Mouse (Mus musculus): ENCODE measurements at regions not wholly inside any gene's neighbourhood (a gene's known extent, or its start where the extent isn't known, plus 50 kb on each side); places are given as distances from the start of the nearest gene placed in this dataset.
"Not testable (repeated sequence)": the region's sequence is repeated elsewhere in the genome, so short reads cannot be mapped to it uniquely, and the experiment has no call there.

GRCm38 (mm10) chr13:83744981-83745555, 241.2 kb downstream of the Mef2c start:
- no peak for DNase-seq

- DNase-seq = no peak
These were observed 242.1 kb downstream of the Mef2c start for GRCm38 (mm10) chr13:83745961-83746360.

GRCm38 (mm10) chr13:83747671-83748070, 243.8 kb downstream of the Mef2c start:
- no peak for DNase-seq

- no peak for DNase-seq
These were observed 245.7 kb downstream of the Mef2c start for GRCm38 (mm10) chr13:83749376-83750150.

- no peak for DNase-seq
These were observed 246.6 kb downstream of the Mef2c start for GRCm38 (mm10) chr13:83750437-83750836.

GRCm38 (mm10) chr13:83760387-83761170, 256.7 kb downstream of the Mef2c start:
- DNase-seq = no peak

- no peak for DNase-seq
These were observed 258.6 kb downstream of the Mef2c start for GRCm38 (mm10) chr13:83762484-83762883.

- not testable (repeated sequence) for DNase-seq
These were observed 259.5 kb downstream of the Mef2c start for GRCm38 (mm10) chr13:83763288-83763687.

- DNase-seq = no peak
These were observed 281.8 kb downstream of the Mef2c start for GRCm38 (mm10) chr13:83785643-83786042.

- DNase-seq = no peak
These were observed 305.7 kb downstream of the Mef2c start for GRCm38 (mm10) chr13:83809535-83809934.

GRCm38 (mm10) chr13:83820291-83820690, 316.5 kb downstream of the Mef2c start:
- DNase-seq = no peak

- no peak for DNase-seq
These were observed 316.9 kb downstream of the Mef2c start for GRCm38 (mm10) chr13:83820721-83821120.

- no peak for DNase-seq
These were observed 321.1 kb downstream of the Mef2c start for GRCm38 (mm10) chr13:83824926-83825325.

- DNase-seq = no peak
These were observed 323.1 kb downstream of the Mef2c start for GRCm38 (mm10) chr13:83826841-83827463.

- DNase-seq = no peak
These were observed 356.0 kb upstream of the Tmem161b start for GRCm38 (mm10) chr13:83865932-83866685.

GRCm38 (mm10) chr13:83867211-83867610, 354.9 kb upstream of the Tmem161b start:
- no peak for DNase-seq

GRCm38 (mm10) chr13:83867831-83868473, 354.1 kb upstream of the Tmem161b start:
- no peak for DNase-seq

- DNase-seq = no peak
These were observed 353.2 kb upstream of the Tmem161b start for GRCm38 (mm10) chr13:83868922-83869321.

GRCm38 (mm10) chr13:83872143-83872819, 349.8 kb upstream of the Tmem161b start:
- no peak for DNase-seq

GRCm38 (mm10) chr13:83872887-83873286, 349.2 kb upstream of the Tmem161b start:
- DNase-seq = no peak

- no peak for DNase-seq
These were observed 342.5 kb upstream of the Tmem161b start for GRCm38 (mm10) chr13:83879561-83879960.
